Mouse (Mus musculus): ENCODE measurements around the gene Xiap. TPM values are rescaled to one million over a fixed set of nuclear protein-coding genes. Genes with fewer than 3 reads are reported as not detected.

Xiap gene
- polyA plus RNA-seq, 1 experiment from 2014 or later: 15.6 TPM

DNA sequence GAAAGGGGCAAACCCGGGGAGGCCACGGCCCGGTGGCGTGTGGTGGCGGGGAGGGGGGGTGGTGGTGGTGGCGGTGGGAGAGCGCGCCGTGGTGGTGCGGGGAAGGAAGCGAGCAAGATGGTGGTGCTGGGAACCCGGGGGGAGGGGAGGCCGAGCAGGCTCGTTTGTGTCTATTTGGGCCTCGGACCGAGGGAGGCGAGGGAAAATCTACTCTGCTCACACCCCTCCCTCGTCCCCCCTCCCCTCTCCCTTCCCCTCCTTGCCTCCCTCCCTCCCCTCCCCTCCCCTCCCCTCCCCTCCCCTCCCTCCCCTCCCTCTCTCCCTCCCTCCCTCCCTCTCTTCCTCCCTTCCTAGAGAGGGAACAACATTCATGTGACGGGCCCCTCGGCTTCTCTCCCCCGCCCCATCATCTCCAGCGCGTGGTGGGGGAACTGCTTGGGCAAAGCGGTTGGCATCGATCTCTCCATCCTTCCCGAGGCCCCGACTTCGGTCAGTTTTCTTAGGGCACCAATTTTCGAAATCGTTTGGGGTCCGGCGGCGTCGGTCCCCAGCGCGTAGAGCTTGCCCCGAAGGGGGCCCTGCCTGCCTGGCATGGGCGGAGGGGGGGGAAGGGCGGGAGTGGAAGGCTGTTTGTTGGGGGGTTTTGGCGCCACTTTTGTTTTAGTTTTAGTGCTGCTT lies 91.0 kb downstream of the Xiap start:
- DNase-seq (ENCODE audit: low spot score) (peak; percentile 88), ATAC-seq (replicated peaks; ENCODE audit: low FRiP score, low read depth) (peak; percentile 77)
- Histone ChIP-seq H3K9ac (ENCODE audit: low read depth, low read length) (peak overlapping the region; percentile 98), H3K4me2 (ENCODE audit: low read length) (peak overlapping the region; percentile 59), H3K4me3 (replicated peaks; ENCODE audit: low read depth, low read length) (peak overlapping the region; percentile 66), H3K27ac (peak overlapping the region; percentile 99), H3K9me3 (replicated peaks; ENCODE audit: low read length) (no peaks in the 10 kb centered on the region), H3K36me3 (ENCODE audit: insufficient read depth, low read length) (no peaks in the 10 kb centered on the region), H3K4me1 (replicated peaks; ENCODE audit: insufficient read depth, low read length) (no peaks in the 10 kb centered on the region), H3K27me3 (ENCODE audit: insufficient read depth, low read length) (no peaks in the 10 kb centered on the region)
- WGBS: 11% methylated on average over 13 of the region's 40 CpGs
- no peak for TF ChIP-seq CTCF (IDR thresholded peaks at IDR 0.05; ENCODE audit: low read depth)

- TF ChIP-seq CTCF (IDR thresholded peaks at IDR 0.05; ENCODE audit: low read depth): no peak
- H3K9me3 ChIP-seq (replicated peaks; ENCODE audit: low read length): no peaks in the 10 kb centered on the region
- peak overlapping the region; percentile 59 for H3K4me2 ChIP-seq (ENCODE audit: low read length)
- peak overlapping the region; percentile 65 for H3K9ac ChIP-seq (ENCODE audit: low read depth, low read length)
- no peaks in the 10 kb centered on the region for H3K4me1 ChIP-seq (replicated peaks; ENCODE audit: insufficient read depth, low read length)
- DNase-seq (ENCODE audit: low spot score) (peak; percentile 42), ATAC-seq (replicated peaks; ENCODE audit: low FRiP score, low read depth) (no peak)
- H3K36me3 ChIP-seq (ENCODE audit: insufficient read depth, low read length): no peaks in the 10 kb centered on the region
- H3K4me3 ChIP-seq (replicated peaks; ENCODE audit: low read depth, low read length): peak overlapping the region; percentile 50
- WGBS: 21% methylated on average over 25 of the region's 25 CpGs
- no peaks in the 10 kb centered on the region for H3K27me3 ChIP-seq (ENCODE audit: insufficient read depth, low read length)
- peak overlapping the region; percentile 99 for H3K27ac ChIP-seq
Observed at GRCm38 (mm10) chrX:42151024-42151754, 91.7 kb downstream of the Xiap start.

GRCm38 (mm10) chrX:42151903-42152369 lies 92.5 kb downstream of the Xiap start:
- TF ChIP-seq CTCF (IDR thresholded peaks at IDR 0.05; ENCODE audit: low read depth): no peak
- peak overlapping the region; percentile 99 for H3K27ac ChIP-seq
- H3K9me3 ChIP-seq (replicated peaks; ENCODE audit: low read length): no peaks in the 10 kb centered on the region
- DNase-seq (ENCODE audit: low spot score): peak; percentile 93
- H3K36me3 ChIP-seq (ENCODE audit: insufficient read depth, low read length): no peaks in the 10 kb centered on the region
- peak overlapping the region; percentile 65 for H3K9ac ChIP-seq (ENCODE audit: low read depth, low read length)
- H3K4me2 ChIP-seq (ENCODE audit: low read length): peak overlapping the region; percentile 59
- peak overlapping the region; percentile 50 for H3K4me3 ChIP-seq (replicated peaks; ENCODE audit: low read depth, low read length)
- peak; percentile 67 for ATAC-seq (replicated peaks; ENCODE audit: low FRiP score, low read depth)
- no peaks in the 10 kb centered on the region for H3K27me3 ChIP-seq (ENCODE audit: insufficient read depth, low read length)
- WGBS: 23% methylated on average over 17 of the region's 17 CpGs
- H3K4me1 ChIP-seq (replicated peaks; ENCODE audit: insufficient read depth, low read length): no peaks in the 10 kb centered on the region

GRCm38 (mm10) chrX:42153056-42153455 lies 93.6 kb downstream of the Xiap start:
- 21% methylated on average over 4 of the region's 4 CpGs for WGBS
- ATAC-seq (replicated peaks; ENCODE audit: low FRiP score, low read depth) (no peak), DNase-seq (ENCODE audit: low spot score) (peak; percentile 49)
- Histone ChIP-seq H3K27ac (no peak overlapping the region), H3K4me2 (ENCODE audit: low read length) (peak overlapping the region; percentile 59), H3K36me3 (ENCODE audit: insufficient read depth, low read length) (no peaks in the 10 kb centered on the region), H3K9me3 (replicated peaks; ENCODE audit: low read length) (no peaks in the 10 kb centered on the region), H3K9ac (ENCODE audit: low read depth, low read length) (no peak overlapping the region), H3K4me1 (replicated peaks; ENCODE audit: insufficient read depth, low read length) (no peaks in the 10 kb centered on the region), H3K27me3 (ENCODE audit: insufficient read depth, low read length) (no peaks in the 10 kb centered on the region), H3K4me3 (replicated peaks; ENCODE audit: low read depth, low read length) (peak overlapping the region; percentile 50)
- no peak for TF ChIP-seq CTCF (IDR thresholded peaks at IDR 0.05; ENCODE audit: low read depth)

Other genes starting within 250 kb of the Xiap start
- 70.8 and 75.6 TPM in 2 replicates for gene Thoc2, start 139.0 kb upstream of the Xiap start, polyA plus RNA-seq (2015; fragmentation: Nextera tagmentation; extraction: Ambion mirVana)
- gene Stag2, start 89.6 kb downstream of the Xiap start, polyA plus RNA-seq (2015; fragmentation: Nextera tagmentation; extraction: Ambion mirVana): 31.1 and 35.0 TPM in 2 replicates